Mouse (Mus musculus) gastrocnemius, postnatal 10 days (tissue): ENCODE data around the gene Tmub1. TPM values are rescaled to one million over a fixed set of nuclear protein-coding genes. Genes with fewer than 3 reads are reported as not detected.

ENCODE experiments used
- DNase-seq: peaks from one replicate; pipeline ENCODE4 v3.0.0; 2021; ENCODE audit warnings: mixed read lengths
- long read RNA-seq, 2 experiments: library from polyadenylated mRNA; stranded (forward); transcript quantifications; one replicate each; pipeline ENCODE4 v2.0.0; 2021
- total RNA-seq, 2 experiments: library from RNA; stranded (reverse); gene quantifications; 2 replicates each; pipeline ENCODE4 v1.2.3; 2021

Tmub1 gene
- total RNA-seq, result 1 to 10 TPM; 9.0 to 9.9 TPM
- long read RNA-seq, experiment 1, transcript Tmub1-201 (3 exons, 1,333 nt), result major isoform, 18 of 20 reads
- long read RNA-seq, experiment 1, partial matches to known transcripts, result 2 of 20 reads
- long read RNA-seq, experiment 1, other reads (novel, unspliced or antisense), result 0 of 20 reads
- long read RNA-seq, experiment 2, transcript Tmub1-201 (3 exons, 1,333 nt), result major isoform, 14 of 15 reads
- long read RNA-seq, experiment 2, partial matches to known transcripts, result 1 of 15 reads
- long read RNA-seq, experiment 2, other reads (novel, unspliced or antisense), result 0 of 15 reads

DNA sequence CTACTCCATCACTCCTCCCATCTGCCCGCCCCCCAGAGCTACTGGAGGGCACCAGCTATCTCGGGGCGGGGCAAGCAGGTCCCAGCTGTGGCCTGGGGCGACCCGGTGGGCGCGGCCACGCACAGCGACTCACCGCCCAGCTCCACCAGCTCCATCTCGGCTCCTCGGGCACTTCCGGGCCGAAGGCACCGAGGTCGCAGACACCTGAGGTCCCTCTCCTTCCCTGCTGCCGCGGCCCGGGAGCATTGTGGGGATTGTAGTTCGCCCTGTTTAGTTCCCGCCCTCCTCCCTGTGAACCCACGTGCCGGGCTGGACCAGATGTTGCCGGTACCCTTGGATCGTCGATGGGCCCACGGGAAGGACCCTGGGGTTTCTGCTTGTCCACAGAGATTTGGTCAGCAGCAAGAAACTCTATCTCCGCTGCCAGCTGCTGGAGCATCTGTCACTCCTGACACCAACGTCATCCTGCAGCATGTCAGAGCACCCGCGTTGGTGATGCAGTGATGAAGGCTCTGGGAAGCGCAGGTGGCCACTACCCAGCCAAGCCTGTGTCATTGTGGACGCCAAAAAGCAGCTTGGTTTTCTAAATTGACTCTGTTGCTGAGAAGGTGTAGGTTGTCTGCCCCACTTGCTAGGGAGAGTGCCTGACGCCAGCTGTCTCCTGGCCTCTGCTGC is at the start of gene Tmub1:
TSS of gene Tmub1 (minus strand) at position 231 of the 675 bp plus-strand sequence.
- peak; percentile 73 for DNase-seq

- DNase-seq, result no peak
Observed at GRCm38 (mm10) chr5:24496756-24497155, 49.1 kb upstream of the Tmub1 start.

DNA sequence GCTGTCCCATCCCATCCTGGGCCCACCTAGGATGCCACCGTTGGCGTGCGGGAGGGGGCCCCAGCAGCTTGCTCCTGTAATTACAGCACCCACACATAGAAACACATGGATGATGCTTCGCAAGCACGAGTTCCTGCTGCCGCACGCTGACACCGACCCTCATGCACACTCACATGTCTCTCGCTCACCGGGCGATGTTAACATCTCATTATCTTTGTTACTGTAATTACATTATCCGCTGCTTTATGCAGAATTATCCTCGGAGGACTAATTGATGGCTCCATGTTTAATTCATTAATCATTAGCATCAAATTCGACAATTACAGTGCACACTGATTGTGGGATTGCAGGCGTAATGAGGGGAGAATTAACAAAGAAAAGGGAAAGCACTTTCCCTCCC is 47.4 kb upstream of the Tmub1 start:
- no peak for DNase-seq

GRCm38 (mm10) chr5:24492546-24493285 is 45.1 kb upstream of the Tmub1 start:
- DNase-seq, result no peak

GRCm38 (mm10) chr5:24490413-24490920 is 42.8 kb upstream of the Tmub1 start:
- no peak for DNase-seq

- no peak for DNase-seq
Observed at GRCm38 (mm10) chr5:24486738-24487137, 39.1 kb upstream of the Tmub1 start.

GRCm38 (mm10) chr5:24486097-24486496 is 38.4 kb upstream of the Tmub1 start:
- peak; percentile 93 for DNase-seq

GRCm38 (mm10) chr5:24484963-24485362 is 37.3 kb upstream of the Tmub1 start:
- no peak for DNase-seq

GRCm38 (mm10) chr5:24483326-24483725 is 35.7 kb upstream of the Tmub1 start:
- DNase-seq, result peak; percentile 53

DNA sequence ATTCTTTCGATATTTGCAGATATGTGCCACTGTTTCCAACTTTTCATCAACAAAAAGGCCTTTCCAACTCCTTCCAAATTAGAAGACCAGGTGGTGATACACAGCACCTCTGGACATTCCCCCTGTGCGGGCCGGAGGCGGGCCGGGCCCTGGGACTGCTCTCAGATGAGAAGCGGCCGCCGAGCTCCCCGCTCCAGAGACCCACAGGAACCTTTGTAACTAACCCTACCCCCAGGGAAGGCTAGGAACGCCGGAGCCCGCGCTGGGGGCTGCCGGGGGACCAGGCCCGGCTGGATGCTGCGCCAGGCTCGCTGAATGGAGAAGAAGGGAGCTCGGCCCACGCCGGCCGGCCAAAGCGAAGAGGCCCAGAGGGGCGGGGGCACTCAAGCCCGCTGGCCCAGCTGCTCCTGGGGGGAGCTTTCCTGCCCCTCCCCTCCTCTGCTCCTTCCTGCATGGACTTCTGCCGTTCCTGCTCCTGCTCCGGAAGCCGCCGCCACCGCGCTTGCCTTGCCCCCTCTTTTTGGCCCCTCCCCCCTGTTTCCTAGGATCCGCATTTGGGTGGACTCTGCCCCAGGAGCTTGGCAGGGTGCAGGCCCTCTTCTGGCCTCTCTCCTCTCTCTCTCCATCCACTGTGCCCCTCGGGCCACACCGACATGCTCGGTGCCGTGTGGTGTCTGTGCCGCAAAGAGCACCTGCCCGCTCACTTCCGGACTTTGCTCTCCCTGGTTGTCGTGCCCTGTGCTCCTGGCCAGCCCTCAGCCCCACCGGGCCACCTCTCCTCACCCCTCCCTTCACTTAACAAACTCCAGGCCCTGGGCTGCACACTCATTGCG is 34.8 kb upstream of the Tmub1 start:
- no peak for DNase-seq

DNA sequence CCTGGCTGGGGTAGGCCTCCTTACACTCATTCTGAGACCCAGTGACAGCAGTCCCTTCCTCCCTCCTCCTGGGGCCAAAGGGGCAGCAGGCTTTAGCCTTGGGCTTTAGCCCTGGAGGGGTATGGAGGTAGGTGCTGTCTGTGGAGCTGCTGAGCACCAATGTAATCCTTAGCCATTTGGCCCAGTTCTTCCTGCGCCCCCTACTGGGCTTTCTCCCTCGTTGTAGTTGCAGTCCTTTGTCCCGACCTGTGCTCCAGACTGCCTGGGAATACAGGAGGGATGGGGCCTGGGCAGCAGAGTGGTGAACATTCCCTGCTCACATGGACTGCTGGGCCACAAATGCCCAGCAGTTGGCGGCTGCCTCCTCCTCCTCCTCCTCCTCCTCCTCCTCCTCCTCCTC is 34.0 kb upstream of the Tmub1 start:
- DNase-seq, result peak; percentile 75

- no peak for DNase-seq
Observed at GRCm38 (mm10) chr5:24477909-24478308, 30.3 kb upstream of the Tmub1 start.

DNA sequence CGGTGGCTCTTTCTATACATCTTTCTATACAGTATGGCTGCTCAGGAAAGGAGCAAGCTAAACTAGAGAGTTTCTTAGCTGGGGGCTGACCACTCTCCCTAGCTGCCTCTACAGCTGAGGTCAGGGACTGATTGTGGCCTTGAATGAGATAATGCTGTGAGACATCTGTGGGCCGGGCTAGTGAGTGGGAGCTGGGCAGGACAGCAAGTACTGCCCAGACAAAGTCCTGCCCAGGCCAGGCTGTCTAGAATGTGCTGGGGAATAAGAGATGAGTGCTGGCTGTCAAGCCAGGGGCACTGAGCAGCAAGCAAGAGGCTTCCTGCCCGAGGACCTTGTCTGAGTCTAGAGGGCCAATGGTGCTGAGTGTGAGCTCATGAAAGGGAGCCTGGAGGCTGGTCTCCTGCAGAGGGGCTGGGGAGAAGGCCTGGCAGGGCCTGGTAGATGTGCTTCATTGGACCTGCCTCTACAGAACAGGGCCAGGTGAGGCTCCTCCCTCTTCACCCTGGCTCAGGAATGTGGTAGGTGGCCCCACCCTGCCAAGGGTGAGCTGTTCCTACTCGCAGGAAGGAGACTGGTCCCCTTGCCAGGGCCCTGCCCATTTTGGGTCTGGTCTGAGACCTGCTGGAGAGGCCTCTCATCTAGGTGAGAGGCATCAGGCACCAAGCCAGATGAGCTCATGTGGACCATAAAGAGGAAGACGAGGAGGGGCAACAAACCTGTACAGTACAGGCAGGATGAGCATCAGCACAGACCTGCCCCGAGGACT is 28.0 kb upstream of the Tmub1 start:
- DNase-seq, result no peak

GRCm38 (mm10) chr5:24474723-24475261 is 27.1 kb upstream of the Tmub1 start:
- peak; percentile 56 for DNase-seq

- no peak for DNase-seq
Observed at GRCm38 (mm10) chr5:24474025-24474722, 26.5 kb upstream of the Tmub1 start.

DNA sequence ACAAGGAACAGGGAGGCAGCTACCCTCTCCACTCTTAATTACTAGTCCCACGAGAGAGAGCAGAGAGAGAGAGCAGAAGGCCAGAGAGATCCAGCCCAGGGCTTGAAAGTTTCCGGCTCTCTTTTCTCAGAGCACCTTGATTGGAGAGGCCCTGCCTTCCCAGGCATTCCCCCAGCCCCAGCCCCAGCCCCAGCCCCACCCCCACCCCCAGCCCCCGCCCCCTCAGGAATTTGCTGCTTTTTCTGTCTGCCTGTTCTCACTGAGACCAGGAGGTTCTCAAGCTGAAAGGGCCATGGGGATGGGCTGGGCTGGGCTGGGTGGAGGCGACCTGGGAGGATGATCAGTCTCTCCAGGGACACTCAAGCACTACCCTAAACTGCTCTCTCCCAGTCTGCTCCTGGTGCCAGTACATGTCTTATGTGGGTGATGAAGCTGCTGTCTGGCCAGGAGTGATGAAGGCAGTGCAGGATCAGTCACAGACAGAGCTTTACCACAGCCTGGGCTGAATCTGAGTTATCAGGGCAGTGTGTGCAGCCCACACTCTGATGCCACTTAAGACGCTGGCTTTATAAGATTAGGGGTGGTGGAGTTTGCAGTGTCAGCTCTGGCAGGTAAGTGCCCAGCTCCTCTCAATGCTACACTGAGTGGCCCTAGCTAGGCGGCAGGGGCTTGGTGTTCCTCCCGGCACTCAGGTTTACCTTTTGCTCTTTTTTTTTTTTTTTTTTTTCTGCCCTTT is 25.4 kb upstream of the Tmub1 start:
- no peak for DNase-seq

- DNase-seq, result peak; percentile 79
Observed at GRCm38 (mm10) chr5:24470600-24470999, 22.9 kb upstream of the Tmub1 start.

- DNase-seq, result no peak
Observed at GRCm38 (mm10) chr5:24466762-24467161, 19.1 kb upstream of the Tmub1 start.

GRCm38 (mm10) chr5:24455613-24456012 is 8.0 kb upstream of the Tmub1 start:
- DNase-seq, result no peak

GRCm38 (mm10) chr5:24455076-24455475 is 7.4 kb upstream of the Tmub1 start:
- no peak for DNase-seq
